In genomic region chr11:70001865-70002264, GRCm38 (mm10) we compare ENCODE assay signal across 8 mouse cellular contexts. TPM values are rescaled to one million over a fixed set of nuclear protein-coding genes. Genes with fewer than 3 reads are reported as not detected.
DNase-seq lines count a peak whose midpoint lies in the region; ATAC-seq and TF ChIP-seq lines count a peak whose summit lies in the region.

No protein-coding gene starts in this region.

- no peaks in the 10 kb centered on the region for H3K9me3 ChIP-seq in hindbrain, embryonic 12.5 days (replicated peaks)
- no peaks in the 10 kb centered on the region for H3K9me3 ChIP-seq in liver, embryonic 13.5 days (replicated peaks)
- H3K9me3 ChIP-seq in neural tube, embryonic 13.5 days = no peaks in the 10 kb centered on the region

- no peaks in the 10 kb centered on the region for H3K27me3 ChIP-seq in hindbrain, embryonic 12.5 days
- no peaks in the 10 kb centered on the region for H3K27me3 ChIP-seq in liver, embryonic 13.5 days
- H3K27me3 ChIP-seq in neural tube, embryonic 13.5 days = no peaks in the 10 kb centered on the region

- peak; percentile 23; the same call in 1 of the 2 replicates for TF ChIP-seq CTCF in cortical plate, adult 2 months (IDR thresholded peaks at IDR 0.05; ENCODE audit: extremely low read depth, insufficient read depth, low read length)

- H3K9ac ChIP-seq in hindbrain, embryonic 12.5 days = 0 out of 2 replicates have a peak overlapping the region, but pooled peaks have one; percentile 25
- no peak overlapping the region; the same call in 1 of the 2 replicates for H3K9ac ChIP-seq in liver, embryonic 13.5 days
- H3K9ac ChIP-seq in neural tube, embryonic 13.5 days = peak overlapping the region; percentile 89

- DNase-seq in right cerebral cortex, postnatal 14 days = peak; percentile 53
- DNase-seq in right cerebral cortex, adult 18-20 months = no peak
- DNase-seq in liver, embryonic 13.5 days = peak; percentile 44
- no peak for DNase-seq in gastrocnemius, adult 8-10 months (ENCODE audit: low spot score in 2 of 2)
- DNase-seq in cerebellum, adult 11-12 months = no peak

- ATAC-seq in hindbrain, embryonic 12.5 days (ENCODE audit: low FRiP score) = no peak
- no peak for ATAC-seq in liver, embryonic 13.5 days (ENCODE audit: low read depth)
- no peak for ATAC-seq in neural tube, embryonic 13.5 days (ENCODE audit: low read depth)

- peaks cover 8% of the 10 kb centered on the region; the same call in 1 of the 2 replicates for H3K4me1 ChIP-seq in cortical plate, adult 2 months (ENCODE audit: control insufficient read depth, insufficient read depth, low read length)
- peaks cover 44% of the 10 kb centered on the region for H3K4me1 ChIP-seq in hindbrain, embryonic 12.5 days
- H3K4me1 ChIP-seq in liver, embryonic 13.5 days (replicated peaks) = peaks cover 71% of the 10 kb centered on the region
- H3K4me1 ChIP-seq in neural tube, embryonic 13.5 days (replicated peaks) = peaks cover 65% of the 10 kb centered on the region

- H3K27ac ChIP-seq in cortical plate, adult 2 months (ENCODE audit: insufficient read depth, low read length) = no peak overlapping the region
- H3K27ac ChIP-seq in hindbrain, embryonic 12.5 days = no peak overlapping the region
- H3K27ac ChIP-seq in liver, embryonic 13.5 days = no peak overlapping the region
- H3K27ac ChIP-seq in neural tube, embryonic 13.5 days (replicated peaks) = no peak overlapping the region

- TF ChIP-seq POLR2A in cortical plate, adult 2 months (IDR thresholded peaks at IDR 0.05; ENCODE audit: extremely low read depth, insufficient read depth, low read length) = no peak

- H3K36me3 ChIP-seq in hindbrain, embryonic 12.5 days = peaks cover 46% of the 10 kb centered on the region
- peaks cover 50% of the 10 kb centered on the region for H3K36me3 ChIP-seq in liver, embryonic 13.5 days
- peaks cover 51% of the 10 kb centered on the region for H3K36me3 ChIP-seq in neural tube, embryonic 13.5 days

- H3K4me2 ChIP-seq in hindbrain, embryonic 12.5 days (replicated peaks) = peak overlapping the region; percentile 70
- peak overlapping the region; percentile 99 for H3K4me2 ChIP-seq in liver, embryonic 13.5 days
- H3K4me2 ChIP-seq in neural tube, embryonic 13.5 days = peak overlapping the region; percentile 95

- no peak overlapping the region; the same call in 1 of the 2 replicates for H3K4me3 ChIP-seq in cortical plate, adult 2 months (ENCODE audit: insufficient read depth, low read length)
- peak overlapping the region; percentile 82 for H3K4me3 ChIP-seq in hindbrain, embryonic 12.5 days
- peak overlapping the region; percentile 74 for H3K4me3 ChIP-seq in liver, embryonic 13.5 days (replicated peaks)
- peak overlapping the region; percentile 92 for H3K4me3 ChIP-seq in neural tube, embryonic 13.5 days

RNA-seq across cellular contexts. Expression of gene Dvl2, which starts 1.5 kb away (rescaled TPM):
- 26.9 and 30.4 TPM in 2 replicates for polyA plus RNA-seq in cortical plate, adult 2 months (2012; rRNA removed)
- polyA plus RNA-seq in hindbrain, embryonic 12.5 days (2016; fragmentation: Nextera tagmentation; extraction: Ambion mirVana) = 45.9 and 46.4 TPM in 2 replicates
- 6.4 and 7.4 TPM in 2 replicates for polyA plus RNA-seq in liver, embryonic 13.5 days (2015; fragmentation: Nextera tagmentation; extraction: Ambion mirVana)
- 26.7 and 28.8 TPM in 2 replicates for polyA plus RNA-seq in neural tube, embryonic 13.5 days (2015; fragmentation: Nextera tagmentation; extraction: Ambion mirVana)
- total RNA-seq in gastrocnemius, adult 8-10 months (2022) = 1 to 10 TPM; 3.8 to 5.2 (median 4.5) TPM

RNA-seq across cellular contexts. Expression of gene Phf23, which starts 6.3 kb away (rescaled TPM):
- polyA plus RNA-seq in cortical plate, adult 2 months (2012; rRNA removed) = 37.6 and 38.2 TPM in 2 replicates
- polyA plus RNA-seq in hindbrain, embryonic 12.5 days (2016; fragmentation: Nextera tagmentation; extraction: Ambion mirVana) = 87.8 and 96.2 TPM in 2 replicates
- 29.8 and 32.7 TPM in 2 replicates for polyA plus RNA-seq in liver, embryonic 13.5 days (2015; fragmentation: Nextera tagmentation; extraction: Ambion mirVana)
- 74.2 and 76.3 TPM in 2 replicates for polyA plus RNA-seq in neural tube, embryonic 13.5 days (2015; fragmentation: Nextera tagmentation; extraction: Ambion mirVana)
- 10 to 100 TPM; 20.5 to 28.5 (median 23.0) TPM for total RNA-seq in gastrocnemius, adult 8-10 months (2022)

RNA-seq across cellular contexts. Expression of gene Gabarap, which starts 10.9 kb away (rescaled TPM):
- polyA plus RNA-seq in cortical plate, adult 2 months (2012; rRNA removed) = 330 and 334 TPM in 2 replicates
- polyA plus RNA-seq in hindbrain, embryonic 12.5 days (2016; fragmentation: Nextera tagmentation; extraction: Ambion mirVana) = 598 and 607 TPM in 2 replicates
- polyA plus RNA-seq in liver, embryonic 13.5 days (2015; fragmentation: Nextera tagmentation; extraction: Ambion mirVana) = 259 and 294 TPM in 2 replicates
- polyA plus RNA-seq in neural tube, embryonic 13.5 days (2015; fragmentation: Nextera tagmentation; extraction: Ambion mirVana) = 679 and 746 TPM in 2 replicates
- total RNA-seq in gastrocnemius, adult 8-10 months (2022) = 100 to 1,000 TPM; 186 to 216 (median 214) TPM

RNA-seq across cellular contexts. Expression of gene Acadvl, which starts 13.3 kb away (rescaled TPM):
- polyA plus RNA-seq in cortical plate, adult 2 months (2012; rRNA removed) = 66.5 and 71.6 TPM in 2 replicates
- polyA plus RNA-seq in hindbrain, embryonic 12.5 days (2016; fragmentation: Nextera tagmentation; extraction: Ambion mirVana) = 59.8 and 61.9 TPM in 2 replicates
- polyA plus RNA-seq in liver, embryonic 13.5 days (2015; fragmentation: Nextera tagmentation; extraction: Ambion mirVana) = 83.7 and 87.2 TPM in 2 replicates
- 58.2 and 60.9 TPM in 2 replicates for polyA plus RNA-seq in neural tube, embryonic 13.5 days (2015; fragmentation: Nextera tagmentation; extraction: Ambion mirVana)
- total RNA-seq in gastrocnemius, adult 8-10 months (2022) = 100 to 1,000 TPM; 288 to 338 (median 299) TPM

RNA-seq across cellular contexts. Expression of gene Dlg4, which starts 14.9 kb away (rescaled TPM):
- polyA plus RNA-seq in cortical plate, adult 2 months (2012; rRNA removed) = 816 and 828 TPM in 2 replicates
- polyA plus RNA-seq in hindbrain, embryonic 12.5 days (2016; fragmentation: Nextera tagmentation; extraction: Ambion mirVana) = 23.0 and 28.5 TPM in 2 replicates
- 1.1 and 1.2 TPM in 2 replicates for polyA plus RNA-seq in liver, embryonic 13.5 days (2015; fragmentation: Nextera tagmentation; extraction: Ambion mirVana)
- polyA plus RNA-seq in neural tube, embryonic 13.5 days (2015; fragmentation: Nextera tagmentation; extraction: Ambion mirVana) = 23.1 and 23.5 TPM in 2 replicates
- total RNA-seq in gastrocnemius, adult 8-10 months (2022) = 1 to 10 TPM; 3.3 to 6.9 (median 4.2) TPM

Comparison
In these comparisons a context has a peak if more than half of its experiments do, and no peak if none do; other contexts are left out.
1. DNase-seq: peak in right cerebral cortex, postnatal 14 days (single experiment) and liver, embryonic 13.5 days (single experiment); none in right cerebral cortex, adult 18-20 months (single experiment), gastrocnemius, adult 8-10 months (0 of 2) and cerebellum, adult 11-12 months (single experiment).
2. Peak in every context shown above with its lines, with median percentiles within 50 percentile points of each other: H3K4me2 ChIP-seq.